Mouse (Mus musculus) gastrocnemius, adult 2 months (tissue): ENCODE measurements around the gene Rnf24. TPM values are rescaled to one million over a fixed set of nuclear protein-coding genes. Genes with fewer than 3 reads are reported as not detected.
A peak's percentile ranks its signal among the peaks of the same experiment; 100 is the strongest.

Experiments used
- DNase-seq: peaks from one replicate; pipeline ENCODE4 v3.0.0; 2022
- H3K27ac ChIP-seq: fragments of 200-600 bp; 2 replicates; pipeline ENCODE4 v1.8.1; 2022; ENCODE audit warnings: mild to moderate bottlenecking
- H3K4me3 ChIP-seq: fragments of 200-600 bp; 2 replicates; pipeline ENCODE4 v1.8.1; 2022; ENCODE audit warnings: mild to moderate bottlenecking, moderate library complexity
- CTCF ChIP-seq: fragments of 200-600 bp; IDR thresholded peaks from 2 replicates; pipeline ENCODE4 v1.8.1; 2022; ENCODE audit warnings: antibody characterized with exemption, mild to moderate bottlenecking, moderate library complexity
- intact Hi-C: fragments of 180-260 bp; cut with DNase I; formaldehyde crosslinking; loops from one replicate; pipeline ENCODE4 v1.15.1; 2025
- microRNA-seq: library from miRNA; unstranded; fragments of <30 nt; microRNA quantifications from one replicate; pipeline ENCODE4 v1.2.0, GENCODE M21; 2021
- total RNA-seq, 2 experiments: library from RNA; stranded (reverse); gene quantifications; 2 replicates each; pipeline ENCODE4 v1.2.3; 2021

Gene Rnf24
- total RNA-seq, 2 experiments from 2014 or later: 1.5 to 1.7 TPM

GRCm38 (mm10) chr2:131255738-131256137, 97.0 kb downstream of the Rnf24 start:
- no peak for DNase-seq
- TF ChIP-seq CTCF: no peak
- Histone ChIP-seq H3K27ac (no peak overlapping the region), H3K4me3 (no peak overlapping the region)
- intact Hi-C loops: loop anchor here (10.0 kb wide), 1 partner anchor 291 kb away; no protein-coding TSS in a partner anchor

GRCm38 (mm10) chr2:131254329-131254713, 98.4 kb downstream of the Rnf24 start:
- intact Hi-C loops: loop anchor here (1.0 to 10.0 kb wide), 4 partner anchors 72 to 290 kb away; partner anchors contain the start of genes 1700037H04Rik and Cenpb
- DNase-seq: peak; percentile 28
- TF ChIP-seq CTCF: no peak
- Histone ChIP-seq H3K27ac (peak overlapping the region; percentile 75), H3K4me3 (peak overlapping the region; percentile 16; the same call in 1 of the 2 replicates)

- DNase-seq: peak; percentile 68
- peak; percentile 80 for TF ChIP-seq CTCF
- Histone ChIP-seq H3K4me3 (peak overlapping the region; percentile 16; the same call in 1 of the 2 replicates), H3K27ac (peak overlapping the region; percentile 75)
- intact Hi-C loops: loop anchor here (1.0 to 10.0 kb wide), 4 partner anchors 72 to 289 kb away; partner anchors contain the start of genes 1700037H04Rik and Cenpb
Observed at GRCm38 (mm10) chr2:131253681-131254328, 98.9 kb downstream of the Rnf24 start.

Small RNAs within 50 kb of the gene (microRNA-seq; reads per million reads assigned to microRNA genes)
- gene Mir103-2: 15.9 reads per million, percentile 14 among the genes with 10 or more reads in this experiment

Other genes starting within 250 kb of the Rnf24 start
- 10 to 100 TPM; 11.7 to 14.8 TPM for gene Hspa12b, start 225.6 kb downstream of the Rnf24 start, total RNA-seq
- gene Gm11037, start 219.4 kb downstream of the Rnf24 start, total RNA-seq: not detected
- gene 1700037H04Rik, start 192.8 kb downstream of the Rnf24 start, total RNA-seq: 1 to 10 TPM; 3.6 to 4.5 TPM
- gene Cenpb, start 172.8 kb downstream of the Rnf24 start, total RNA-seq: 10 to 100 TPM; 67.7 to 70.1 TPM
- gene Cdc25b, start 165.9 kb downstream of the Rnf24 start, total RNA-seq: 1 to 10 TPM; 1.5 TPM
- 1 to 10 TPM; 1.3 to 1.6 TPM for gene Spef1, start 165.6 kb downstream of the Rnf24 start, total RNA-seq
- gene Ap5s1, start 145.8 kb downstream of the Rnf24 start, total RNA-seq: 10 to 100 TPM; 15.6 to 21.0 TPM
- gene Mavs, start 118.8 kb downstream of the Rnf24 start, total RNA-seq: 10 to 100 TPM; 40.0 to 56.9 TPM
- gene Pank2, start 90.4 kb downstream of the Rnf24 start, total RNA-seq: 10 to 100 TPM; 22.2 to 24.6 TPM
- 100 to 1,000 TPM in 1 of 2 experiments, 10 to 100 TPM in 1; 51.2 to 522 TPM for gene Smox, start 138.6 kb upstream of the Rnf24 start, total RNA-seq
- under 1 TPM; 0.54 to 0.73 TPM for gene Adra1d, start 209.4 kb upstream of the Rnf24 start, total RNA-seq